Mouse (Mus musculus): ENCODE data around the gene Gpr107. TPM values are rescaled to one million over a fixed set of nuclear protein-coding genes. Genes with fewer than 3 reads are reported as not detected.

The Gpr107 gene
- total RNA-seq, 2 experiments from 2014 or later = 45.2 to 51.5 TPM

- intact Hi-C loops (cut with DNase I) = no loop called here
- no peak for TF ChIP-seq CTCF (IDR thresholded peaks at IDR 0.05)
- Histone ChIP-seq H3K4me3 (no peak overlapping the region), H3K27ac (no peak overlapping the region)
- no peak for DNase-seq (ENCODE audit: extremely low spot score in 1 of 2, low spot score in 2 of 2)
Observed at GRCm38 (mm10) chr2:31115943-31116731, 36.0 kb upstream of the Gpr107 start.

GRCm38 (mm10) chr2:31118211-31118610 is 33.9 kb upstream of the Gpr107 start:
- no peak for DNase-seq (ENCODE audit: extremely low spot score in 1 of 2, low spot score in 2 of 2)
- Histone ChIP-seq H3K27ac (no peak overlapping the region), H3K4me3 (no peak overlapping the region)
- no peak for TF ChIP-seq CTCF (IDR thresholded peaks at IDR 0.05)
- intact Hi-C loops (cut with DNase I) = no loop called here

DNA sequence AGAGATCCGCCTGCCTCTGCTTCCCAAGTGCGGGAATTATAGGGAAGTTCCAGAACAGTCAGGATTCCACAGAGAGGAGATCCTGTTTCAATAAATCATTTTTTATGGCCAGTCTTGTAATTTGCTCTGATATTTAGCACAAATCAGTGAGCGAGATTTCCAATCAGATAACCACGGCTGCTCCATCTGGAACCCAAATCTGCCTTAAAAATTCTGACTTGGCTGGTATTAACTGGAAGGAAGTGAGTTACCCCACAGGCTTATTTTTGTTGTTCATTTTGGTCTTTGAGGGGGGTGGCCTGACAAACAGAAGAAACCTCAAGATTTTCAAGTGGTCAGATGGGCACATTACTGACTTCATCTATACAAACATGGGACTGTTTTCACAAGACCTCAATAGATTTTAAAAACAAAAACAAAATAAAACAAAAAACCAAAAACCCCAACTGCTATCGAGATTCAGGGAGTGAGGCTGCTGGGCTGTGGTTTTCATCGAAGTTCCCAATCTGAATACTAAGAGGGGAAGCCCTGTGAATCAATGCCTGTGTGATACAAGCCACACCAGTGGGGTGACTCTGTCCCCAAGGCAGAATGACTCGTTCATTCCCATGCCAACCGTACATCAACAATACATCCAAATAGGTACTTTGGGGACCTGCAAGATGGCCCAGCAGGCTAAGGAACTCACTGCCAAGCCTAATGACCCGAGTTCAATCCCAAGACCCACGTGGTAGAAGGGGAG is 33.3 kb upstream of the Gpr107 start:
- DNase-seq (ENCODE audit: extremely low spot score in 1 of 2, low spot score in 2 of 2) = no peak
- Histone ChIP-seq H3K4me3 (no peak overlapping the region), H3K27ac (peak overlapping the region; percentile 42; the same call in 1 of the 2 replicates)
- no peak; the same call in 1 of the 2 replicates for TF ChIP-seq CTCF (IDR thresholded peaks at IDR 0.05)
- intact Hi-C loops (cut with DNase I) = no loop called here

DNA sequence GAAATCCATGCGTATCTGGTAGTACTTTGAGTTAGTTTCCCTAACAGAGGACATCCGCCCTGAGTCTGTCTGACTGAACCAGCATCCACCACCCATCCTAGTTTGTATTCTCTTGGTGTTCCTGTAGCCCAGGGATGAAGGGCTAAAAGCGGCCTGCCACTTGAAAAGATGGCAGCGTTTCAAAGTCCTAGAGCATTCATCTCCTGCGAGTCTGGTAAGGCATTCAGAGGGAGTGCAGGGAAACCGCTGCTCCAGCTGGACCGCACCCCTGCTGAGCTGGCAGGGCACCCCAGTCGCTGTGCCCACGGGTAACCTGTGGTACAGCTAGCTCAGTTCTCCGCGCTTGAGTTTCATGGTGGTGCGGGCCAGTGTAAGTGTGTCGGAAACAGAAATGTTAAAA is 32.3 kb upstream of the Gpr107 start:
- H3K27ac ChIP-seq = peak overlapping the region; percentile 42; the same call in 1 of the 2 replicates
- peak; percentile 34 to 52 for DNase-seq (ENCODE audit: extremely low spot score in 1 of 2, low spot score in 2 of 2)
- no peak overlapping the region for H3K4me3 ChIP-seq
- intact Hi-C loops (cut with DNase I) = no loop called here
- TF ChIP-seq CTCF (IDR thresholded peaks at IDR 0.05) = no peak

- no peak for DNase-seq (ENCODE audit: extremely low spot score in 1 of 2, low spot score in 2 of 2)
- no peak for TF ChIP-seq CTCF (IDR thresholded peaks at IDR 0.05)
- no peak overlapping the region for H3K4me3 ChIP-seq
- H3K27ac ChIP-seq = no peak overlapping the region
- intact Hi-C loops (cut with DNase I) = no loop called here
Observed at GRCm38 (mm10) chr2:31121131-31121693, 30.9 kb upstream of the Gpr107 start.

DNA sequence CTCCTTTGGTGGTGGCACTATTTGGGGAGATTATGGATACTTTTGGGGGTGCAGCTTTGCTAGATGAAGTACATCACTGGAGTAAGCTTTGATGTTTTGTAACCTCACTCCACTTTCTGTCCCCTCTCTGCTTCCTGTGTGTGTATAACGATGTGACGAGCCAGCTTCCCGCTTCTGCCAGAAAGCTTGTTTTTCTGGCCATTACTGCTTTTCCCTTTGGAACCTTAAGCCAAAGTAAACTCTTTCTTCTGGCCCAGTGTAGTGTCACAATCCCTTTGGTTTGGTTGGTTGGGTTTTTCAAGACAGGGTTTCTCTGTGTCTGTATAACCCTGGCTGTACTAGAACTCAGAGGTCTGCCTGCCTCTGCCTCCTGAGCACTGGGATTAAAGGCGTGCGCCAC is 29.3 kb upstream of the Gpr107 start:
- intact Hi-C loops (cut with DNase I) = no loop called here

DNA sequence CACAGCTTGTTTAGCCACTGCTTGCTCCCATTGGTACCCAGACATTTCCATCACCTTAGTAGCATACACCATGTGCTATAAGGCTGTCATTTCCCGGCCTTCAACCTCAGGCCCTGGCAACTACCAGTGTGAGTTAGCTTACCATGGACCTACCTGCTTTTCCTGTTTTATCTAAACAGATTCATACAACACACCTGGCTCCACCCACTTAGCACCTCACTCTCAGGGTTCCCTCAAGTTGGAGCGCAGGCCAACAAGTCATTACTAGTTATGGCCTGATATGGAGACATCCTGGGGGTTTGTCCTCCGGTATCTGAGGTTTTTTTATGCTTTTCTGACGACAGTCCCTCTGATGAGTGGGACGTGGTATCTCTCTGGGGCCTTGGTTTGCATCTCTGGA is 28.6 kb upstream of the Gpr107 start:
- intact Hi-C loops (cut with DNase I) = no loop called here
- DNase-seq (ENCODE audit: extremely low spot score in 1 of 2, low spot score in 2 of 2) = no peak
- Histone ChIP-seq H3K27ac (no peak overlapping the region), H3K4me3 (no peak overlapping the region)
- TF ChIP-seq CTCF (IDR thresholded peaks at IDR 0.05) = no peak

More for the DNA sequence above, 29.3 kb upstream of the Gpr107 start:
- no peak overlapping the region for H3K4me3 ChIP-seq
- no peak overlapping the region for H3K27ac ChIP-seq
- TF ChIP-seq CTCF (IDR thresholded peaks at IDR 0.05) = no peak
- no peak for DNase-seq (ENCODE audit: extremely low spot score in 1 of 2, low spot score in 2 of 2)

GRCm38 (mm10) chr2:31124694-31125093 is 27.4 kb upstream of the Gpr107 start:
- TF ChIP-seq CTCF (IDR thresholded peaks at IDR 0.05) = no peak
- Histone ChIP-seq H3K4me3 (no peak overlapping the region), H3K27ac (0 out of 2 replicates have a peak overlapping the region, but pooled peaks have one; percentile 1)
- DNase-seq (ENCODE audit: extremely low spot score in 1 of 2, low spot score in 2 of 2) = no peak
- intact Hi-C loops (cut with DNase I) = no loop called here

DNA sequence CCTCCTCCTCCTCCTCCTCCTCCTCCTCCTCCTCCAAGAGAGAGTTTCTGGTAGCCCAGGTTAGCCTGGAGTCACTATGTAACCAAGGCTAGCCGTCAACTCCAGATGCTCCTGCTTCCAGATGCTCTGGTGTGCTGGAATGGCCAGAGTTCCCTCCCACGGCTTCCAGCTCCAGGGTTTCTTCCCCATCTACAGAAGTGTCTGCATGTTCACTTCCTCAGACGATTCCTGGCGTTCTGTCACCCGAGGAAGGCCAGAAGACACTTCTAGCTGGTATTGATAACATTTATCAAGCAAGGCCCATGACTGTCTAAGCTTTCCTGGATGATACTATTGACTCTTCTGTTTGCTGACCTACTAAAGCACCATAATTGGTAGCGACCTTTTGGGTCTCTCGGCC is 27.0 kb upstream of the Gpr107 start:
- no peak for TF ChIP-seq CTCF (IDR thresholded peaks at IDR 0.05)
- intact Hi-C loops (cut with DNase I) = no loop called here
- no peak for DNase-seq (ENCODE audit: extremely low spot score in 1 of 2, low spot score in 2 of 2)
- Histone ChIP-seq H3K4me3 (no peak overlapping the region), H3K27ac (no peak overlapping the region)

- H3K4me3 ChIP-seq = no peak overlapping the region
Observed at GRCm38 (mm10) chr2:31126048-31126447, 26.1 kb upstream of the Gpr107 start.

DNA sequence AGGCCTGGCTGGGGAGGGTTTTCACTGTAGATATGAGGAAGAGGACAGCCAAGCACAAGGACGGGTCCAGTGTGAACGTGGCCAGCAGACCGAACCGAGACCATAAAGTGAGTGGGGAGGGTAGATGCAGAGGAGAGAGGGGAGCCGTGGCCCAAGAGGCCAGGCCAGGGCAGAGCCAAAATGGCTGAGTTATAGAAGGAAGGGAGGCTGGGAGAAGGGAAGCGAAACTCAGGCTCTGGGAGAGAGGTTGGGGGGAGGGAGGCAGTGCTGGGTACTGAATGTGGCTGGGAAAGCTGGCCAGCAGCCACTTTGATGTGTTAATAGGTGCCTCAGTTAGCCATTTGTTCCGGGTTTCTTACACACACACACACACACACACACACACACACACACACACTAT is 24.9 kb upstream of the Gpr107 start:
- intact Hi-C loops (cut with DNase I) = no loop called here
- H3K4me3 ChIP-seq = no peak overlapping the region
- H3K27ac ChIP-seq = peak overlapping the region; percentile 32; the same call in 1 of the 2 replicates
- TF ChIP-seq CTCF (IDR thresholded peaks at IDR 0.05) = no peak
- DNase-seq (ENCODE audit: extremely low spot score in 1 of 2, low spot score in 2 of 2) = no peak

More at GRCm38 (mm10) chr2:31126048-31126447, 26.1 kb upstream of the Gpr107 start:
- intact Hi-C loops (cut with DNase I) = no loop called here
- DNase-seq (ENCODE audit: extremely low spot score in 1 of 2, low spot score in 2 of 2) = no peak
- H3K27ac ChIP-seq = no peak overlapping the region
- TF ChIP-seq CTCF (IDR thresholded peaks at IDR 0.05) = no peak

DNA sequence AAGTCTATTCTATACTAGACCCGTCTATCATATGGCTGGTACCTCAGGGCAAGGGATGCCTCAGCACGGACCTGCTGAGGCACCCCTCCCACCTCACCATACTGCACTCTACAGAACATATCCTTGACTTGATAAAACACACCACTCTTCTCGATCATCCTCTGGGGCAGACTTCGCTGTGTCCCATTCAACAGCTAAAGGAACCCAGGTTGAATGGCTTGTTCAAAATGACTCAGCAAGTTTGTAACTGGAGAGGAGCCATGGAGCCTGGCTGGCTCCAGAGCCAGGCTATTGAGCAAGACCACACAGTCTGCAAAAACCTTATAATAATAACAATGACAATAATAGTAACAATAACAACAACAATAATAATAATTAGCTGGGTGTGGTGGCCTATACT is 24.2 kb upstream of the Gpr107 start:
- intact Hi-C loops (cut with DNase I) = no loop called here
- DNase-seq (ENCODE audit: extremely low spot score in 1 of 2, low spot score in 2 of 2) = no peak
- Histone ChIP-seq H3K27ac (no peak overlapping the region; the same call in 1 of the 2 replicates), H3K4me3 (no peak overlapping the region)
- TF ChIP-seq CTCF (IDR thresholded peaks at IDR 0.05) = no peak

Data from left cerebral cortex, adult 2 months (tissue).